Mouse (Mus musculus): ENCODE results near the gene Lhx5. TPM values are rescaled to one million over a fixed set of nuclear protein-coding genes. Genes with fewer than 3 reads are reported as not detected.

Lhx5 gene
- polyA plus RNA-seq, 1 experiment from 2014 or later = not detected

DNA sequence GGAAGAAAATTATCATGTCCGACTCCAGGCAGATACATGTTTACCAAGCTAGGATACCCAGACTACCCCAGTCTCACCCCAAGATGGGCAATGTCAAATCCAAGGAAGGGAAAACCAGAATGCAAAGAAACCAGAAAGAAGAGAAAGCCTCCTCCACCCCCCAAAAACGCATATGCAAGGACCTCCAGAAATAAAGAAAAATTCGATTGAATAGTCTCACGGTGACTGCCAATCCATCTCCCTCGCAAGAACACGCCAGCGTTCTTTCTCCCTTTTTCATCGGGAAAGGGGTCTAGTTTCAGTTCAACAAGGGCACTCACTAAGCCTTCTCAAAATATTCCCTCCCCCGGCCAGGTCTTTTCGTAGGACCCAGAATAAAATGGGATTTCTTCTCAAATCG is 6.8 kb upstream of the Lhx5 start:
- 1% methylated on average over 11 of the region's 11 CpGs for WGBS
- ATAC-seq (replicated peaks; ENCODE audit: low FRiP score, low read depth) = no peak

DNA sequence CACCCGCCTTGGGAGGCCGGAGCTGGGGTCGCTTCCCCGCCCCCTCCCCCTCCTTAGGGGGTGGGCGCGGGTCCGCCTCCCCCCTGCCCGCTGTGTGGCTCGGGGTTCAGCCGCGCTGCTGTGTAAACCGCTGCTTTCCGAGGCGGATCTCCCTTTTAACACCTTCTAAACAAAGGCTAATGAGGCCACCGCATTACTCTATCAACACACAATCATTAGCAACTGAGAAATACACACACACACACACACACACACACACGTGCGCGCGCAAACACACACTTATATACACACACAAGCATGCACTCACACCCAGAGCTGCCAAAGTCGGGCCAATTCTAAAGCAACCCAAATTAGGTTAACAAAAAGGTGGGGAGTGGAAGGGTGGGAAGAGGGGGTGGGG is 5.8 kb upstream of the Lhx5 start:
- Histone ChIP-seq H3K27ac (no peak overlapping the region), H3K4me2 (ENCODE audit: low read length) (no peak overlapping the region), H3K9me3 (replicated peaks; ENCODE audit: low read length) (no peaks in the 10 kb centered on the region), H3K4me1 (replicated peaks; ENCODE audit: insufficient read depth, low read length) (no peaks in the 10 kb centered on the region), H3K27me3 (ENCODE audit: insufficient read depth, low read length) (peaks cover 58% of the 10 kb centered on the region), H3K9ac (ENCODE audit: low read depth, low read length) (no peak overlapping the region), H3K36me3 (ENCODE audit: insufficient read depth, low read length) (no peaks in the 10 kb centered on the region), H3K4me3 (replicated peaks; ENCODE audit: low read depth, low read length) (no peak overlapping the region)
- ATAC-seq (replicated peaks; ENCODE audit: low FRiP score, low read depth) (no peak), DNase-seq (ENCODE audit: low spot score) (no peak)
- TF ChIP-seq CTCF (IDR thresholded peaks at IDR 0.05; ENCODE audit: low read depth) = no peak
- under 1% methylated on average over 18 of the region's 20 CpGs for WGBS

More for the DNA sequence above, 6.8 kb upstream of the Lhx5 start:
- H3K4me1 ChIP-seq (replicated peaks; ENCODE audit: insufficient read depth, low read length) = no peaks in the 10 kb centered on the region
- DNase-seq (ENCODE audit: low spot score) = no peak
- peaks cover 55% of the 10 kb centered on the region for H3K27me3 ChIP-seq (ENCODE audit: insufficient read depth, low read length)
- H3K27ac ChIP-seq = no peak overlapping the region
- H3K9me3 ChIP-seq (replicated peaks; ENCODE audit: low read length) = no peaks in the 10 kb centered on the region
- H3K36me3 ChIP-seq (ENCODE audit: insufficient read depth, low read length) = no peaks in the 10 kb centered on the region
- no peak overlapping the region for H3K9ac ChIP-seq (ENCODE audit: low read depth, low read length)
- no peak overlapping the region for H3K4me2 ChIP-seq (ENCODE audit: low read length)
- no peak overlapping the region for H3K4me3 ChIP-seq (replicated peaks; ENCODE audit: low read depth, low read length)
- no peak for TF ChIP-seq CTCF (IDR thresholded peaks at IDR 0.05; ENCODE audit: low read depth)

DNA sequence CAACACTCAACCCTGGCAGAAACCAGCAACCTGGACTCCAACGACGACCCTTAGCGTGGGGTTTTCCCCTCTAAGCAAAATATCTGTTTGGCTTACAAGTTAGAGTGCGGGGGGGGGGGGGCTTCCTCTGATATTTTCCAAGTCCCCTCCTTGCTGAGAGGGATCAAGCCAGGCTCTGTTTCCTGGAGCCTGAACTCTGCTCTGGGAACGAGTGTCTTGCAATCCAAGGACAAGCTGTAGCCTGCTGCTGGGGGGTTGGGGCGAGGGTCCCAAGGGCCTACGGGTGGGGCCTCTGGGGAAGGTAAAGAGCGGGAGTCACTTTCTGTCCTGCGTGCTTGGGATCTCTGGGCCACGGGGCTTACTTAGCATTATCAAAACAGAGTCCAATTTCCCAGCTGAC is 4.9 kb upstream of the Lhx5 start:
- no peaks in the 10 kb centered on the region for H3K36me3 ChIP-seq (ENCODE audit: insufficient read depth, low read length)
- ATAC-seq (replicated peaks; ENCODE audit: low FRiP score, low read depth) = no peak
- 2% methylated on average over 10 of the region's 10 CpGs for WGBS
- H3K4me1 ChIP-seq (replicated peaks; ENCODE audit: insufficient read depth, low read length) = no peaks in the 10 kb centered on the region
- DNase-seq (ENCODE audit: low spot score) = no peak
- H3K4me2 ChIP-seq (ENCODE audit: low read length) = no peak overlapping the region
- H3K9ac ChIP-seq (ENCODE audit: low read depth, low read length) = no peak overlapping the region
- H3K27ac ChIP-seq = no peak overlapping the region
- H3K4me3 ChIP-seq (replicated peaks; ENCODE audit: low read depth, low read length) = no peak overlapping the region
- peaks cover 67% of the 10 kb centered on the region for H3K27me3 ChIP-seq (ENCODE audit: insufficient read depth, low read length)
- H3K9me3 ChIP-seq (replicated peaks; ENCODE audit: low read length) = no peaks in the 10 kb centered on the region
- TF ChIP-seq CTCF (IDR thresholded peaks at IDR 0.05; ENCODE audit: low read depth) = no peak

DNA sequence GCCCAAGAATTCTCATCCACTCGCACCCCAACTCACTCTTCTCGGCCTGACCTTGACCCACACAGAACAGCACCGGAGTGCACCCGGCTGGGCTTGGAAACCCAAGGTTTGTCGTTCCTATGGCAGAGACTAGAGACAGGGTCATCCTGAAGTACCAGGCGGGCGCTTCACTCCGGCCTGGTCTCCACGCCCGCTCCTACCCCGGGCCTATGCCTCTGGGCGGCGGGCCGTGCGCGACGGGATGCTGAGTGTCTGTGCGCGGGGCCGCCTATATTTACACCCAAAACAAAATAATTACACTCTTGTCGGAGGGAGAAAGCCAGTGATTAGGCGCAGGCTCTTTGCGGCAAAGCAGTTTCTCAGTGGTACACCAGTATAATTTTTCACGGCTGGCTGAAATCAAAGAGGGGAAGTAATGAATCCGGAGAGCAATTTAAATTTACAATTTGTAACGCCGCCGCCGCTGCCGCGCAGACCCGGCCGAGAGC is 4.0 kb upstream of the Lhx5 start:
- H3K27me3 ChIP-seq (ENCODE audit: insufficient read depth, low read length) = peaks cover 74% of the 10 kb centered on the region
- no peak overlapping the region for H3K4me2 ChIP-seq (ENCODE audit: low read length)
- ATAC-seq (replicated peaks; ENCODE audit: low FRiP score, low read depth) (no peak), DNase-seq (ENCODE audit: low spot score) (no peak)
- H3K4me3 ChIP-seq (replicated peaks; ENCODE audit: low read depth, low read length) = no peak overlapping the region
- H3K36me3 ChIP-seq (ENCODE audit: insufficient read depth, low read length) = no peaks in the 10 kb centered on the region
- H3K9ac ChIP-seq (ENCODE audit: low read depth, low read length) = no peak overlapping the region
- H3K4me1 ChIP-seq (replicated peaks; ENCODE audit: insufficient read depth, low read length) = no peaks in the 10 kb centered on the region
- no peak for TF ChIP-seq CTCF (IDR thresholded peaks at IDR 0.05; ENCODE audit: low read depth)
- H3K9me3 ChIP-seq (replicated peaks; ENCODE audit: low read length) = no peaks in the 10 kb centered on the region
- no peak overlapping the region for H3K27ac ChIP-seq
- WGBS = under 1% methylated on average over 33 of the region's 33 CpGs

DNA sequence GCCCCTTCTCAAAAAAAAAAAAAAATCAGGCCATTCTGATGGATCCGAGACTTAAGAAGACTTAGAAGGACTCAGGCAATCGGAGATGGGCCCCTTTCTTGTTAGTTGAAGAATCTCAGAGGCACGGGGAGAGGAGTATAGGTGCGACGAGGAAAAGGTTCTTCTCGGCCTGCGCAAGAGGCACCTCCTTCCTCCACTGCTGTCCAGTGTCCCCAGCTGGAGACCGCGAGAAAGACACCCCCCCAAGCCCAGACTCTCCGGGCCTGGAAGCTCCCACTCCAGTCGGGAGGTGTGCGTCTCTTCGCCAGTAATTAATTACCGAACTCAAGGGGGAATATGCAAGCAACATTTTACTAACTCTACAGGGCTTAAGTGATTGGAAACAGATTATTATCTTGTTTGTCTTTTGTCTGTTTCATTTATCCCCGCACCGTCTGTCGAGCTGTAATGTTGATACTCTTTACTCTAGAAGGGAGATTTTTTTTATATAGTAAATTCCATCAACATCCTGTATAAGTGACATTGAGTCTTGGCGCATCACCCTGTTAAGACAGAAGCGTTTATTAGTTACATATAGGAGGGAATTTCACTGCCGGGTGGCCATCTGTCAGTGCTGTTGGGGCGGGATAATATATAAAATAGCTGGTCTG is 3.2 kb upstream of the Lhx5 start:
- TF ChIP-seq CTCF (IDR thresholded peaks at IDR 0.05; ENCODE audit: low read depth) = no peak
- H3K27me3 ChIP-seq (ENCODE audit: insufficient read depth, low read length) = peaks cover 76% of the 10 kb centered on the region
- no peak overlapping the region for H3K4me3 ChIP-seq (replicated peaks; ENCODE audit: low read depth, low read length)
- no peaks in the 10 kb centered on the region for H3K9me3 ChIP-seq (replicated peaks; ENCODE audit: low read length)
- WGBS = 3% methylated on average over 21 of the region's 21 CpGs
- DNase-seq (ENCODE audit: low spot score) = no peak
- no peak overlapping the region for H3K4me2 ChIP-seq (ENCODE audit: low read length)
- ATAC-seq (replicated peaks; ENCODE audit: low FRiP score, low read depth) = no peak
- H3K9ac ChIP-seq (ENCODE audit: low read depth, low read length) = no peak overlapping the region
- H3K27ac ChIP-seq = no peak overlapping the region
- H3K4me1 ChIP-seq (replicated peaks; ENCODE audit: insufficient read depth, low read length) = no peaks in the 10 kb centered on the region
- H3K36me3 ChIP-seq (ENCODE audit: insufficient read depth, low read length) = no peaks in the 10 kb centered on the region

DNA sequence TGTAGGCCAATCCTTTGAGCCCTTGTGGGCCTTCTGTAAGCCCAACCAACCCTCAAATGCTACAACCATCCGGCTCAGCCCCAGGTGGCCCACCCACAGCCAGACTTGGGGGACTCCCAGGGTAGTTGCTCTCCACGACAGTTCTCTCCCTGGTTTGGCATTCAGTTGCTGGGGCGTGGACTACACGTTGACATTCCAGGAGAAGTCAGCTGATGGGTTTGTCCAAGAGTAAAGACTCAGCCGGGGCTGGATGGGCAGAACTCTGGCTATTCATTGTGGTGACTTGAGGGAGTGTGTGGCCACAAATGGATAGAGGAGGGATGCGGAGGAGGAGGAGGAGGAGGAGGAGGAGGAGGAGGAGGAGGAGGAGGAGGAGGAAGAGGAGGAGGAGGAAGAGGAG is 2.5 kb upstream of the Lhx5 start:
- Histone ChIP-seq H3K27ac (no peak overlapping the region), H3K4me1 (replicated peaks; ENCODE audit: insufficient read depth, low read length) (no peaks in the 10 kb centered on the region), H3K4me3 (replicated peaks; ENCODE audit: low read depth, low read length) (no peak overlapping the region), H3K9me3 (replicated peaks; ENCODE audit: low read length) (no peaks in the 10 kb centered on the region), H3K27me3 (ENCODE audit: insufficient read depth, low read length) (peaks cover 78% of the 10 kb centered on the region), H3K36me3 (ENCODE audit: insufficient read depth, low read length) (no peaks in the 10 kb centered on the region), H3K9ac (ENCODE audit: low read depth, low read length) (no peak overlapping the region), H3K4me2 (ENCODE audit: low read length) (no peak overlapping the region)
- no peak for TF ChIP-seq CTCF (IDR thresholded peaks at IDR 0.05; ENCODE audit: low read depth)
- DNase-seq (ENCODE audit: low spot score) = no peak
- 2% methylated on average over 6 of the region's 6 CpGs for WGBS
- no peak for ATAC-seq (replicated peaks; ENCODE audit: low FRiP score, low read depth)

DNA sequence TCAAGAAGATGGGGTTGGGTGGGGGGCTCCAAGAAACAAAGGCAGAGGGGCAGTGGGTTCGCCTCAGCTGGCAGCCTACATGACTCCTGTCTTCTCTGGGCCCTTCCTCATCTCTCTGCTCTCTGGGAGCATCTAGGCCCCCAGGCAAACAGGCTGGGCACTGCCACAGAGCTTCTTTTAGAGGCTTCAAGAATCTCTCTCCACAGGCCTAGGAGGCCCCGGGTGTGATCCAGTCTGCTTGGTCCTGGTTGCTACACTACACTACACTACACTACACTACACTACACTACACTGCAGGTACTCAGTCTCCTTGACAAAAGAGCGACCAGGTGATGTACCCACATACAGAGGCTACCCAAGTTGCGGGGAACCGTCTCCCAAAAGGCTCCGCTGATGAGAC is 1.8 kb upstream of the Lhx5 start:
- ATAC-seq (replicated peaks; ENCODE audit: low FRiP score, low read depth) = no peak
- H3K4me1 ChIP-seq (replicated peaks; ENCODE audit: insufficient read depth, low read length) = no peaks in the 10 kb centered on the region
- no peak overlapping the region for H3K27ac ChIP-seq
- H3K9ac ChIP-seq (ENCODE audit: low read depth, low read length) = no peak overlapping the region
- H3K36me3 ChIP-seq (ENCODE audit: insufficient read depth, low read length) = no peaks in the 10 kb centered on the region
- TF ChIP-seq CTCF (IDR thresholded peaks at IDR 0.05; ENCODE audit: low read depth) = no peak
- WGBS = 7% methylated on average over 6 of the region's 6 CpGs
- no peak for DNase-seq (ENCODE audit: low spot score)
- no peak overlapping the region for H3K4me2 ChIP-seq (ENCODE audit: low read length)
- H3K27me3 ChIP-seq (ENCODE audit: insufficient read depth, low read length) = peaks cover 78% of the 10 kb centered on the region
- H3K9me3 ChIP-seq (replicated peaks; ENCODE audit: low read length) = no peaks in the 10 kb centered on the region
- H3K4me3 ChIP-seq (replicated peaks; ENCODE audit: low read depth, low read length) = no peak overlapping the region

Data from kidney, postnatal 0 days (tissue).